Comparison of ENCODE assay signal across 12 mouse cellular contexts in the genomic region with DNA sequence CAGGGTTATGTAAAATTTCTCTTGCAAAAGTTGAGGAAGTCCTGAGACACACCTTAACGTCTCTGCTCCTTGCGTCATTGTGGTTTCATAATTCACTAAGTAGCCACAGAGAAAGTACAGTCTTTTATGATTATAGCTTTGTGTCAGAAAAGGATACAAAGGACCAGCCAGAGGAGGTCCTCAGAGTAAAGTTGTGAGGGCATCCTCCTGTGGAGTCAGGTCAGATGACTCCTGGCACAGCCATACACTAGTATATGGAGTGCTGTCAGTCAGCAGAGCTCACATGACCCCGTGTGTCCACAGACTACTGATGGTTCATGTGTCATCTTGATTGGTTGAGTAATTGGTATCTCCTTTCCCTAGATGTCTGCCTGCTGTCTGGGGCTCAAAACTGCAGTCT. TPM values are rescaled to one million over a fixed set of nuclear protein-coding genes. Genes with fewer than 3 reads are reported as not detected.
DNase-seq lines count a peak whose midpoint lies in the region; ATAC-seq and TF ChIP-seq lines count a peak whose summit lies in the region.
"Had no signal": no experiment of that assay in that cellular context is flagged by ENCODE, and none has a peak within 500 bp of the region (broad histone marks: within the 10 kb centered on the region; RNA-seq: fewer than 3 reads in every experiment).

No protein-coding gene starts in this region.

- no peak overlapping the region for H3K4me3 ChIP-seq in lung, postnatal 0 days (ENCODE audit: low read depth, low read length)
- H3K4me3 ChIP-seq: hindbrain, embryonic 15.5 days; midbrain, embryonic 12.5 days had no signal

- peaks cover 9% of the 10 kb centered on the region; the same call in 1 of the 2 replicates for H3K4me1 ChIP-seq in lung, postnatal 0 days (ENCODE audit: insufficient read depth, low read depth, low read length)

- H3K9me3 ChIP-seq in lung, postnatal 0 days (ENCODE audit: low read length): no peaks in the 10 kb centered on the region
- H3K9me3 ChIP-seq: hindbrain, embryonic 15.5 days had no signal

- H3K27ac ChIP-seq in lung, postnatal 0 days (ENCODE audit: low read length): no peak overlapping the region
- H3K27ac ChIP-seq: hindbrain, embryonic 15.5 days; midbrain, embryonic 12.5 days had no signal

- H3K4me2 ChIP-seq in lung, postnatal 0 days (replicated peaks; ENCODE audit: low read depth, low read length): no peak overlapping the region
- H3K4me2 ChIP-seq: hindbrain, embryonic 15.5 days; midbrain, embryonic 12.5 days had no signal

- H3K9ac ChIP-seq in lung, postnatal 0 days (replicated peaks; ENCODE audit: low read depth): no peak overlapping the region
- H3K9ac ChIP-seq: hindbrain, embryonic 15.5 days; midbrain, embryonic 12.5 days had no signal

- no peak for TF ChIP-seq EP300 in lung, postnatal 0 days (IDR thresholded peaks at IDR 0.05)

- no peaks in the 10 kb centered on the region for H3K27me3 ChIP-seq in lung, postnatal 0 days (replicated peaks; ENCODE audit: insufficient read depth, low read length)
- H3K27me3 ChIP-seq: hindbrain, embryonic 15.5 days; midbrain, embryonic 12.5 days had no signal

- no peak for TF ChIP-seq CTCF in lung, postnatal 0 days (IDR thresholded peaks at IDR 0.05)

- no peak for ATAC-seq in lung, postnatal 0 days
- peak; percentile 79 for ATAC-seq in CD4-positive, CD25-positive, alpha-beta regulatory T cell, adult 4 months
- peak; percentile 80 for ATAC-seq in activated CD4-positive, CD25-positive, alpha-beta regulatory T cell, adult 4 months

- DNase-seq in lung, postnatal 0 days (ENCODE audit: low spot score): peak; percentile 28
- DNase-seq in lung, postnatal 10 days: no peak
- peak; percentile 24 to 35 for DNase-seq in monocyte, adult 2 months (ENCODE audit: low read depth in 1 of 2, low spot score in 2 of 2)
- DNase-seq in urinary bladder, adult 2 months (ENCODE audit: low spot score): no peak
- no peak for DNase-seq in adrenal gland, postnatal 36 days
- DNase-seq: adrenal gland, postnatal 25 days; cerebellum, adult 9-10 months; layer of hippocampus, adult 9-11 months had no signal

- 63% methylated on average over 3 of the region's 3 CpGs for WGBS in lung, postnatal 0 days

- H3K36me3 ChIP-seq in lung, postnatal 0 days (ENCODE audit: insufficient read depth, low read length): no peaks in the 10 kb centered on the region
- H3K36me3 ChIP-seq: hindbrain, embryonic 15.5 days had no signal

RNA-seq across cellular contexts. Expression of a gene that starts 15.1 kb away (rescaled TPM):
- 40.6 and 46.5 TPM in 2 replicates for polyA plus RNA-seq in lung, postnatal 0 days (2015; fragmentation: Nextera tagmentation; extraction: Ambion mirVana)
- 10 to 100 TPM; 37.8 to 40.4 TPM for polyA plus RNA-seq in CD4-positive, CD25-positive, alpha-beta regulatory T cell, adult 4 months (2017; shearing (Covaris generic))
- 10 to 100 TPM; 39.4 to 46.3 TPM for polyA plus RNA-seq in activated CD4-positive, CD25-positive, alpha-beta regulatory T cell, adult 4 months (2017; shearing (Covaris generic))
- 41.5 and 49.4 TPM in 2 replicates for polyA plus RNA-seq in urinary bladder, adult 2 months (2012; rRNA removed)
- 10 to 100 TPM; 73.0 to 80.7 TPM for total RNA-seq in adrenal gland, postnatal 36 days (2021)

RNA-seq across cellular contexts. Expression of a gene that starts 55.1 kb away (rescaled TPM):
- 1.0 and 1.3 TPM in 2 replicates for polyA plus RNA-seq in lung, postnatal 0 days (2015; fragmentation: Nextera tagmentation; extraction: Ambion mirVana)
- polyA plus RNA-seq in CD4-positive, CD25-positive, alpha-beta regulatory T cell, adult 4 months (2017; shearing (Covaris generic)): under 1 TPM in 1 of 2 experiments, not detected in 1; 0.56 TPM
- under 1 TPM; 0.34 to 0.42 TPM for polyA plus RNA-seq in activated CD4-positive, CD25-positive, alpha-beta regulatory T cell, adult 4 months (2017; shearing (Covaris generic))
- polyA plus RNA-seq in urinary bladder, adult 2 months (2012; rRNA removed): 2.0 and 3.4 TPM in 2 replicates
- total RNA-seq in adrenal gland, postnatal 36 days (2021): under 1 TPM in 1 of 2 experiments, not detected in 1; 0.30 TPM

Comparison
In these comparisons a context has a peak if more than half of its experiments do, and no peak if none do; other contexts are left out.
1. DNase-seq: peak in lung, postnatal 0 days (single experiment) and monocyte, adult 2 months (2 of 2); none in lung, postnatal 10 days (single experiment), urinary bladder, adult 2 months (single experiment) and adrenal gland, postnatal 36 days (0 of 2).